Mouse (Mus musculus) MEL (cell line): ENCODE measurements at regions not wholly inside any gene's neighbourhood (a gene's known extent, or its start where the extent isn't known, plus 50 kb on each side); places are given as distances from the start of the nearest gene placed in this dataset.

ENCODE experiments used
- DNase-seq: peaks from one replicate; pipeline ENCODE4 v3.0.0; 2011; ENCODE audit warnings: low read depth, low spot score
- H3K27ac ChIP-seq: 2 replicates; pipeline ENCODE4 v1.5.1; 2012; ENCODE audit warnings: low read depth, mild to moderate bottlenecking, control low read depth, low read length, moderate library complexity; ENCODE audit not compliant: control insufficient read depth
- H3K27me3 ChIP-seq, 2 experiments: fragments of 150-350 bp in 1 of 2; sonication (generic) in 1 of 2; 2 replicates each; pipeline ENCODE4 v1.6.1; 2012; ENCODE audit warnings: low read length in 2 of 2, mild to moderate bottlenecking in 2 of 2, improper control_type of control experiment in 1 of 2, moderate library complexity in 1 of 2; ENCODE audit not compliant: insufficient read depth in 2 of 2, control insufficient read depth in 1 of 2
- H3K36me3 ChIP-seq, 2 experiments: 2 replicates each; pipeline ENCODE4 v1.6.1; 2012 to 2014; ENCODE audit warnings: low read length in 2 of 2, improper control_type of control experiment in 1 of 2, inconsistent platforms in 1 of 2, mild to moderate bottlenecking in 1 of 2; ENCODE audit not compliant: insufficient read depth in 2 of 2, control insufficient read depth in 1 of 2
- H3K4me1 ChIP-seq, 2 experiments: fragments of 150-350 bp in 1 of 2; sonication (generic) in 1 of 2; 2 replicates each; pipeline ENCODE4 v1.6.1; 2012; ENCODE audit warnings: low read length in 2 of 2, improper control_type of control experiment in 1 of 2, mild to moderate bottlenecking in 1 of 2; ENCODE audit not compliant: insufficient read depth in 2 of 2, control insufficient read depth in 1 of 2
- H3K4me3 ChIP-seq, 2 experiments: fragments of 150-350 bp in 1 of 2; sonication (generic) in 1 of 2; 2 replicates each; pipeline ENCODE4 v1.5.1; 2012; ENCODE audit warnings: low read depth in 2 of 2, low read length in 2 of 2, mild to moderate bottlenecking in 2 of 2, moderate library complexity in 2 of 2, control low read depth in 1 of 2, improper control_type of control experiment in 1 of 2; ENCODE audit not compliant: control insufficient read depth in 1 of 2, insufficient read depth in 1 of 2
- H3K79me2 ChIP-seq: 2 replicates; pipeline ENCODE4 v1.6.1; 2012; ENCODE audit warnings: mild to moderate bottlenecking, low read length, moderate library complexity; ENCODE audit not compliant: control insufficient read depth, poor library complexity, insufficient read depth
- H3K9ac ChIP-seq: 2 replicates; pipeline ENCODE4 v1.6.1; 2012; ENCODE audit warnings: low read depth, mild to moderate bottlenecking, control low read depth, low read length, moderate library complexity; ENCODE audit not compliant: control insufficient read depth, poor library complexity, severe bottlenecking
- H3K9me3 ChIP-seq: fragments of 150-350 bp; sonication (generic); replicated peaks from 2 replicates; pipeline ENCODE4 v1.6.1; 2012; ENCODE audit warnings: mild to moderate bottlenecking, low read length, improper control_type of control experiment, moderate library complexity; ENCODE audit not compliant: insufficient read depth
- BHLHE40 ChIP-seq: IDR thresholded peaks from 2 replicates; pipeline ENCODE4 v1.6.1; 2012; ENCODE audit warnings: low read depth, mild to moderate bottlenecking, inconsistent platforms, low read length, improper control_type of control experiment, borderline replicate concordance
- CHD2 ChIP-seq: IDR thresholded peaks from 2 replicates; pipeline ENCODE4 v1.6.1; 2011; ENCODE audit warnings: low read length, improper control_type of control experiment
- ELF1 ChIP-seq: IDR thresholded peaks from 2 replicates; pipeline ENCODE4 v1.6.1; 2014; ENCODE audit warnings: low read depth, mild to moderate bottlenecking, inconsistent platforms, low read length, improper control_type of control experiment, moderate library complexity
- EP300 ChIP-seq, 2 experiments: IDR thresholded peaks; 2 replicates each; pipeline ENCODE4 v1.6.1; 2011; ENCODE audit warnings: improper control_type of control experiment in 2 of 2, low read length in 2 of 2, low read depth in 1 of 2, mild to moderate bottlenecking in 1 of 2
- GATA1 ChIP-seq: IDR thresholded peaks from 2 replicates; pipeline ENCODE4 v1.6.1; 2011; ENCODE audit warnings: low read depth, low read length, improper control_type of control experiment
- HCFC1 ChIP-seq: IDR thresholded peaks from 2 replicates; pipeline ENCODE4 v1.6.1; 2012; ENCODE audit warnings: low read depth, mild to moderate bottlenecking, inconsistent platforms, low read length, improper control_type of control experiment, moderate library complexity
- MAFK ChIP-seq: IDR thresholded peaks from 2 replicates; pipeline ENCODE4 v1.6.1; 2011; ENCODE audit warnings: low read depth, mild to moderate bottlenecking, low read length, improper control_type of control experiment, borderline replicate concordance
- MAX ChIP-seq: IDR thresholded peaks from 2 replicates; pipeline ENCODE4 v1.6.1; 2011; ENCODE audit warnings: low read length, improper control_type of control experiment
- MAZ ChIP-seq: IDR thresholded peaks from 2 replicates; pipeline ENCODE4 v1.6.1; 2012; ENCODE audit warnings: low read depth, mild to moderate bottlenecking, inconsistent platforms, low read length, improper control_type of control experiment
- MEF2A ChIP-seq: IDR thresholded peaks from 2 replicates; pipeline ENCODE4 v1.6.1; 2014; ENCODE audit warnings: low read depth, mild to moderate bottlenecking, inconsistent platforms, low read length, improper control_type of control experiment; ENCODE audit not compliant: poor library complexity, insufficient replicate concordance, severe bottlenecking; ENCODE audit errors: extremely low read depth
- MXI1 ChIP-seq: IDR thresholded peaks from 2 replicates; pipeline ENCODE4 v1.6.1; 2011; ENCODE audit warnings: mild to moderate bottlenecking, low read depth, low read length, improper control_type of control experiment
- MYB ChIP-seq: IDR thresholded peaks from 2 replicates; pipeline ENCODE4 v1.6.1; 2011; ENCODE audit warnings: mild to moderate bottlenecking, low read depth, low read length, improper control_type of control experiment
- MYC ChIP-seq: IDR thresholded peaks from 2 replicates; pipeline ENCODE4 v1.6.1; 2011; ENCODE audit warnings: low read depth, mild to moderate bottlenecking, low read length, improper control_type of control experiment, moderate library complexity
- NRF1 ChIP-seq: IDR thresholded peaks from 2 replicates; pipeline ENCODE4 v1.6.1; 2014; ENCODE audit warnings: low read depth, mild to moderate bottlenecking, inconsistent platforms, low read length, improper control_type of control experiment, moderate library complexity; ENCODE audit not compliant: poor library complexity, insufficient read depth, severe bottlenecking
- POLR2A ChIP-seq, 2 experiments: IDR thresholded peaks; 2 replicates each; pipeline ENCODE4 v1.6.1; 2011 to 2012; ENCODE audit warnings: low read length in 2 of 2, mild to moderate bottlenecking in 2 of 2, control low read depth in 1 of 2, improper control_type of control experiment in 1 of 2, low read depth in 1 of 2, moderate library complexity in 1 of 2; ENCODE audit not compliant: control insufficient read depth in 1 of 2, insufficient read depth in 1 of 2, poor library complexity in 1 of 2
- POLR2AphosphoS2 ChIP-seq: IDR thresholded peaks from 2 replicates; pipeline ENCODE4 v1.6.1; 2011; ENCODE audit warnings: low read length, improper control_type of control experiment
- RCOR1 ChIP-seq: IDR thresholded peaks from 2 replicates; pipeline ENCODE4 v1.6.1; 2012; ENCODE audit warnings: low read depth, mild to moderate bottlenecking, inconsistent platforms, low read length, improper control_type of control experiment
- SIN3A ChIP-seq: IDR thresholded peaks from 2 replicates; pipeline ENCODE4 v1.6.1; 2012; ENCODE audit warnings: low read length, improper control_type of control experiment, inconsistent platforms
- TBP ChIP-seq: IDR thresholded peaks from 2 replicates; pipeline ENCODE4 v1.8.0; 2011; ENCODE audit warnings: low read depth, low read length, improper control_type of control experiment
- TCF12 ChIP-seq: IDR thresholded peaks from 2 replicates; pipeline ENCODE4 v1.6.1; 2014; ENCODE audit warnings: low read depth, mild to moderate bottlenecking, inconsistent platforms, low read length, improper control_type of control experiment, moderate library complexity
- UBTF ChIP-seq: IDR thresholded peaks from 2 replicates; pipeline ENCODE4 v1.6.1; 2012; ENCODE audit warnings: low read depth, mild to moderate bottlenecking, inconsistent platforms, low read length, improper control_type of control experiment, moderate library complexity, borderline replicate concordance; ENCODE audit not compliant: insufficient read depth
- USF2 ChIP-seq, 2 experiments: IDR thresholded peaks; 2 replicates each; pipeline ENCODE4 v1.6.1; 2011 to 2012; ENCODE audit warnings: improper control_type of control experiment in 2 of 2, low read length in 2 of 2, borderline replicate concordance in 1 of 2, inconsistent platforms in 1 of 2, low read depth in 1 of 2, mild to moderate bottlenecking in 1 of 2; ENCODE audit not compliant: insufficient read depth in 1 of 2
- ZC3H11A ChIP-seq: IDR thresholded peaks from 2 replicates; pipeline ENCODE4 v1.6.1; 2012; ENCODE audit warnings: low read depth, mild to moderate bottlenecking, inconsistent platforms, low read length, improper control_type of control experiment
- ZKSCAN1 ChIP-seq: IDR thresholded peaks from 2 replicates; pipeline ENCODE4 v1.6.1; 2012; ENCODE audit warnings: low read depth, mild to moderate bottlenecking, inconsistent platforms, low read length, improper control_type of control experiment, moderate library complexity
- ZMIZ1 ChIP-seq: IDR thresholded peaks from 2 replicates; pipeline ENCODE4 v1.6.1; 2012; ENCODE audit warnings: low read depth, mild to moderate bottlenecking, inconsistent platforms, low read length, improper control_type of control experiment, moderate library complexity

- no peak for DNase-seq
- Histone ChIP-seq H3K4me1 (no peaks in the 10 kb centered on the region), H3K9ac (no peak overlapping the region), H3K4me3 (no peak overlapping the region), H3K27me3 (peaks cover 0 to 3% of the 10 kb centered on the region in 2 experiments; a peak in 1 of 4 replicates), H3K9me3 (no peaks in the 10 kb centered on the region), H3K79me2 (no peaks in the 10 kb centered on the region)
- no peak for TF ChIP-seq GATA1
- TF ChIP-seq NRF1: no peak
- no peak for TF ChIP-seq MAX
- no peak for TF ChIP-seq EP300 (IDR thresholded peaks at IDR 0.05; ENCODE audit: low read depth in 1 of 2, low read length in 2 of 2)
- no peak for TF ChIP-seq ZC3H11A
- TF ChIP-seq MAZ: no peak
- TF ChIP-seq UBTF: no peak
- TF ChIP-seq RCOR1: no peak
- no peak for TF ChIP-seq MYC
- TF ChIP-seq, all 39 proteins: peak for 0
- H3K27ac ChIP-seq: no peak overlapping the region
- no peaks in the 10 kb centered on the region for H3K36me3 ChIP-seq
Observed at GRCm38 (mm10) chr9:51418923-51419482, 90.3 kb upstream of the 1810046K07Rik start.

DNA sequence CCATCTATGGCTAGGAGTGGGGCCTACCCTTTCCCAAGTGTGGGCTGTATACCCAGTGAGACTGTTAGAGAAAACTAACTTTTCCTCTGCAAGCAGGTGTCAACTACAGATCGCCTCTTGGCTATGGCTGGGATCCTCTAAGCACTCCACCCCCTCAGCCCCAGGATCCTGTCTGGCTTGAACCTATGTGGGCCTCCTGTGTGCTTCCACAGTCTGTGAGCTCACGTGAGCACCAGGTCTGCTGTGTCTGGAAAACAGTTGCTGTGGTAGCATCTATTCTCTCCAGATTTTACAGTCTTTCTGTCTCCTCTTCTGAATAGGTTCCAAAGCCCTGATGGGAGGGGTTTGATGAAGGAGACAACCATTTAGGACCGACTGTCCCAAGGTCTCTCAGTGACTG, 93.8 kb upstream of the 1810046K07Rik start:
- Histone ChIP-seq H3K4me3 (no peak overlapping the region), H3K36me3 (no peaks in the 10 kb centered on the region), H3K27ac (no peak overlapping the region), H3K79me2 (no peaks in the 10 kb centered on the region), H3K4me1 (no peaks in the 10 kb centered on the region), H3K27me3 (peaks cover 0 to 3% of the 10 kb centered on the region in 2 experiments; a peak in 1 of 4 replicates), H3K9ac (no peak overlapping the region), H3K9me3 (no peaks in the 10 kb centered on the region)
- no peak for DNase-seq
- TF ChIP-seq USF2 (IDR thresholded peaks at IDR 0.05; ENCODE audit: borderline replicate concordance in 1 of 2, insufficient read depth in 1 of 2, low read depth in 1 of 2, low read length in 2 of 2): no peak
- TF ChIP-seq TBP: no peak
- TF ChIP-seq GATA1: no peak
- no peak for TF ChIP-seq TCF12
- TF ChIP-seq MAFK: no peak

DNA sequence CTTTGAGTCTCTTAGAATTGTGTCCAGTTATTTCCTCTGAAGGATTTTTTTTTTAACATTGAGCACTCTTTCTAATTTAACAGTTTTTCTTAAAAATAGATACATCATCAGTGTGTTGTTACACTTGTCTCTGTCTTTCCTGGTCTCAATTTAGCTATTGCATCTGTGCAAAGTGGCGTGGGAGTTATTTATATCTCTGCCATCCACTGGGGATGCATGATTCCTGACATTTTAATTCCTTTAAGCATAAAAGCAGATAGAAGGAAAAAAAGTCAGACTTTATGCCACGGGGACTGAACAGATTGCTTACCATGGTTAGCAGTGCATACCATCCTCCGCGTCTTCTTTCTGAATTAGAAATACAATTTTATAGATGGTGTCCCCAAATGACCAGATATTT, 94.6 kb upstream of the 1810046K07Rik start:
- no peaks in the 10 kb centered on the region for H3K79me2 ChIP-seq
- no peak overlapping the region for H3K27ac ChIP-seq
- H3K4me3 ChIP-seq: no peak overlapping the region
- H3K27me3 ChIP-seq: peaks cover 0 to 3% of the 10 kb centered on the region in 2 experiments; a peak in 1 of 4 replicates
- H3K4me1 ChIP-seq: no peaks in the 10 kb centered on the region
- no peak overlapping the region for H3K9ac ChIP-seq
- H3K9me3 ChIP-seq: no peaks in the 10 kb centered on the region
- no peaks in the 10 kb centered on the region for H3K36me3 ChIP-seq
- DNase-seq: no peak
- TF ChIP-seq RCOR1 (no peak), POLR2AphosphoS2 (no peak), CHD2 (no peak), SIN3A (no peak), MXI1 (no peak), TBP (no peak), HCFC1 (no peak), MEF2A (no peak), EP300 (IDR thresholded peaks at IDR 0.05; ENCODE audit: low read depth in 1 of 2, low read length in 2 of 2) (no peak), POLR2A (IDR thresholded peaks at IDR 0.05; ENCODE audit: control insufficient read depth in 1 of 2, insufficient read depth in 1 of 2, low read depth in 1 of 2, low read length in 2 of 2, poor library complexity in 1 of 2) (no peak), MYB (no peak), MAZ (no peak), BHLHE40 (no peak), MAX (no peak), ZMIZ1 (no peak), ELF1 (no peak), ZC3H11A (no peak), ZKSCAN1 (no peak)
